Mouse (Mus musculus) gastrocnemius, adult 8-10 months (tissue): ENCODE measurements around the gene Atrnl1. TPM values are rescaled to one million over a fixed set of nuclear protein-coding genes. Genes with fewer than 3 reads are reported as not detected.
"Not testable (repeated sequence)": the region's sequence is repeated elsewhere in the genome, so short reads cannot be mapped to it uniquely, and the experiment has no call there.

Source experiments
- DNase-seq, 2 experiments: peaks; one replicate each; pipeline ENCODE4 v3.0.0; 2022; ENCODE audit warnings: low spot score in 2 of 2
- total RNA-seq, 4 experiments: library from RNA; stranded (reverse); gene quantifications; 2 replicates each; pipeline ENCODE4 v1.2.4; 2022

Atrnl1 gene
- total RNA-seq, 4 experiments from 2014 or later, result 3.8 to 5.8 (median 4.7) TPM

- no peak for DNase-seq
Observed at GRCm38 (mm10) chr19:57816221-57816996, 205.6 kb downstream of the Atrnl1 start.

- DNase-seq, result no peak
Observed at GRCm38 (mm10) chr19:57817736-57818135, 206.9 kb downstream of the Atrnl1 start.

GRCm38 (mm10) chr19:57823446-57823845 lies 212.6 kb downstream of the Atrnl1 start:
- DNase-seq, result no peak

- no peak for DNase-seq
Observed at GRCm38 (mm10) chr19:57825271-57826207, 214.7 kb downstream of the Atrnl1 start.

GRCm38 (mm10) chr19:57833083-57833482 lies 222.2 kb downstream of the Atrnl1 start:
- DNase-seq, result no peak

GRCm38 (mm10) chr19:57837882-57838281 lies 227.0 kb downstream of the Atrnl1 start:
- no peak for DNase-seq

- no peak for DNase-seq
Observed at GRCm38 (mm10) chr19:57838546-57838945, 227.7 kb downstream of the Atrnl1 start.

- DNase-seq, result no peak
Observed at GRCm38 (mm10) chr19:57849915-57850314, 239.1 kb downstream of the Atrnl1 start.

GRCm38 (mm10) chr19:57868350-57868749 lies 257.5 kb downstream of the Atrnl1 start:
- no peak for DNase-seq

GRCm38 (mm10) chr19:57870871-57871270 lies 260.0 kb downstream of the Atrnl1 start:
- DNase-seq, result no peak

GRCm38 (mm10) chr19:57876057-57876456 lies 265.2 kb downstream of the Atrnl1 start:
- no peak for DNase-seq

- DNase-seq, result no peak
Observed at GRCm38 (mm10) chr19:57877343-57877742, 266.5 kb downstream of the Atrnl1 start.

GRCm38 (mm10) chr19:57878583-57878982 lies 267.7 kb downstream of the Atrnl1 start:
- DNase-seq, result no peak

GRCm38 (mm10) chr19:57879841-57880240 lies 269.0 kb downstream of the Atrnl1 start:
- DNase-seq, result not testable (repeated sequence)

GRCm38 (mm10) chr19:57881927-57882326 lies 271.1 kb downstream of the Atrnl1 start:
- DNase-seq, result no peak

- no peak for DNase-seq
Observed at GRCm38 (mm10) chr19:57888871-57889270, 278.0 kb downstream of the Atrnl1 start.

- DNase-seq, result no peak
Observed at GRCm38 (mm10) chr19:57889741-57890140, 278.9 kb downstream of the Atrnl1 start.

GRCm38 (mm10) chr19:57890954-57891353 lies 280.1 kb downstream of the Atrnl1 start:
- DNase-seq, result no peak

GRCm38 (mm10) chr19:57894191-57894590 lies 283.4 kb downstream of the Atrnl1 start:
- no peak for DNase-seq

GRCm38 (mm10) chr19:57900037-57900436 lies 289.2 kb downstream of the Atrnl1 start:
- no peak for DNase-seq

GRCm38 (mm10) chr19:57909466-57909865 lies 298.6 kb downstream of the Atrnl1 start:
- DNase-seq, result no peak

- DNase-seq, result no peak
Observed at GRCm38 (mm10) chr19:57910650-57911049, 299.8 kb downstream of the Atrnl1 start.
